Mouse (Mus musculus) cerebellum, adult 2 months (tissue): ENCODE results near the gene 6030468B19Rik.

Experiments used
- CTCF ChIP-seq: fragments of 200-500 bp; IDR thresholded peaks from 2 replicates; pipeline ENCODE4 v1.5.1; 2011; ENCODE audit warnings: low read depth, mild to moderate bottlenecking, control low read depth, low read length, moderate library complexity, borderline replicate concordance; ENCODE audit not compliant: insufficient read depth
- POLR2A ChIP-seq: fragments of 200-500 bp; IDR thresholded peaks from 2 replicates; pipeline ENCODE4 v1.6.1; 2011; ENCODE audit warnings: low read length, control low read depth, borderline replicate concordance; ENCODE audit not compliant: insufficient read depth

GRCm38 (mm10) chr11:117768725-117769682 lies 28.5 kb upstream of the 6030468B19Rik start:
- TF ChIP-seq CTCF (no peak), POLR2A (no peak)
